Mouse (Mus musculus): ENCODE data around the gene Dnase2a. TPM values are rescaled to one million over a fixed set of nuclear protein-coding genes. Genes with fewer than 3 reads are reported as not detected.

The Dnase2a gene
- polyA plus RNA-seq, 1 experiment from 2014 or later: 14.4 TPM

GRCm38 (mm10) chr8:84912391-84912790 lies 4.0 kb downstream of the Dnase2a start:
- WGBS: 27% methylated on average over 27 of the region's 27 CpGs
- peak overlapping the region; percentile 0; the same call in 1 of the 2 replicates for H3K9ac ChIP-seq (ENCODE audit: low read length)
- H3K27me3 ChIP-seq (ENCODE audit: control insufficient read depth, insufficient read depth, low read length): peaks cover 21% of the 10 kb centered on the region

GRCm38 (mm10) chr8:84912895-84913501 lies 4.6 kb downstream of the Dnase2a start:
- 1% methylated on average over 55 of the region's 55 CpGs for WGBS
- Histone ChIP-seq H3K9me3 (replicated peaks; ENCODE audit: control insufficient read depth, low read length) (0 out of 2 replicates have a peak, but pooled peaks cover 6% of the 10 kb centered on the region), H3K9ac (ENCODE audit: low read length) (peak overlapping the region; percentile 66), H3K4me2 (ENCODE audit: low read depth, low read length) (peak overlapping the region; percentile 79), H3K4me1 (ENCODE audit: control insufficient read depth, insufficient read depth, low read length) (peaks cover 11% of the 10 kb centered on the region), H3K36me3 (ENCODE audit: control insufficient read depth, insufficient read depth, low read length) (no peaks in the 10 kb centered on the region; the same call in 1 of the 2 replicates), H3K27me3 (ENCODE audit: control insufficient read depth, insufficient read depth, low read length) (peaks cover 21% of the 10 kb centered on the region), H3K4me3 (replicated peaks; ENCODE audit: low read length) (peak overlapping the region; percentile 53), H3K27ac (ENCODE audit: low read length) (peak overlapping the region; percentile 14; the same call in 1 of the 2 replicates)
- ATAC-seq (ENCODE audit: insufficient read depth, low FRiP score): peak; percentile 70

More at GRCm38 (mm10) chr8:84912391-84912790, 4.0 kb downstream of the Dnase2a start:
- peaks cover 11% of the 10 kb centered on the region for H3K4me1 ChIP-seq (ENCODE audit: control insufficient read depth, insufficient read depth, low read length)
- no peaks in the 10 kb centered on the region; the same call in 1 of the 2 replicates for H3K36me3 ChIP-seq (ENCODE audit: control insufficient read depth, insufficient read depth, low read length)
- no peak for ATAC-seq (ENCODE audit: insufficient read depth, low FRiP score)
- H3K27ac ChIP-seq (ENCODE audit: low read length): no peak overlapping the region
- H3K9me3 ChIP-seq (replicated peaks; ENCODE audit: control insufficient read depth, low read length): 0 out of 2 replicates have a peak, but pooled peaks cover 6% of the 10 kb centered on the region
- H3K4me3 ChIP-seq (replicated peaks; ENCODE audit: low read length): peak overlapping the region; percentile 53; the same call in 1 of the 2 replicates
- peak overlapping the region; percentile 79 for H3K4me2 ChIP-seq (ENCODE audit: low read depth, low read length)

GRCm38 (mm10) chr8:84913502-84913900 lies 5.1 kb downstream of the Dnase2a start:
- no peak for ATAC-seq (ENCODE audit: insufficient read depth, low FRiP score)

GRCm38 (mm10) chr8:84913960-84914359 lies 5.6 kb downstream of the Dnase2a start:
- H3K27me3 ChIP-seq (ENCODE audit: control insufficient read depth, insufficient read depth, low read length): peaks cover 25% of the 10 kb centered on the region
- peaks cover 8% of the 10 kb centered on the region for H3K4me1 ChIP-seq (ENCODE audit: control insufficient read depth, insufficient read depth, low read length)
- H3K9ac ChIP-seq (ENCODE audit: low read length): no peak overlapping the region
- no peak for ATAC-seq (ENCODE audit: insufficient read depth, low FRiP score)
- H3K4me3 ChIP-seq (replicated peaks; ENCODE audit: low read length): peak overlapping the region; percentile 53; the same call in 1 of the 2 replicates
- WGBS: 23% methylated on average over 4 of the region's 4 CpGs
- no peaks in the 10 kb centered on the region; the same call in 1 of the 2 replicates for H3K36me3 ChIP-seq (ENCODE audit: control insufficient read depth, insufficient read depth, low read length)
- H3K4me2 ChIP-seq (ENCODE audit: low read depth, low read length): peak overlapping the region; percentile 79
- 0 out of 2 replicates have a peak, but pooled peaks cover 6% of the 10 kb centered on the region for H3K9me3 ChIP-seq (replicated peaks; ENCODE audit: control insufficient read depth, low read length)
- no peak overlapping the region for H3K27ac ChIP-seq (ENCODE audit: low read length)

More at GRCm38 (mm10) chr8:84913502-84913900, 5.1 kb downstream of the Dnase2a start:
- Histone ChIP-seq H3K9ac (ENCODE audit: low read length) (peak overlapping the region; percentile 66), H3K27me3 (ENCODE audit: control insufficient read depth, insufficient read depth, low read length) (peaks cover 23% of the 10 kb centered on the region), H3K36me3 (ENCODE audit: control insufficient read depth, insufficient read depth, low read length) (no peaks in the 10 kb centered on the region; the same call in 1 of the 2 replicates), H3K4me3 (replicated peaks; ENCODE audit: low read length) (peak overlapping the region; percentile 53), H3K4me2 (ENCODE audit: low read depth, low read length) (peak overlapping the region; percentile 79), H3K27ac (ENCODE audit: low read length) (peak overlapping the region; percentile 14; the same call in 1 of the 2 replicates), H3K4me1 (ENCODE audit: control insufficient read depth, insufficient read depth, low read length) (peaks cover 11% of the 10 kb centered on the region), H3K9me3 (replicated peaks; ENCODE audit: control insufficient read depth, low read length) (0 out of 2 replicates have a peak, but pooled peaks cover 6% of the 10 kb centered on the region)
- WGBS: 8% methylated on average over 9 of the region's 9 CpGs

- Histone ChIP-seq H3K4me2 (ENCODE audit: low read depth, low read length) (no peak overlapping the region), H3K27ac (ENCODE audit: low read length) (no peak overlapping the region), H3K4me3 (replicated peaks; ENCODE audit: low read length) (no peak overlapping the region), H3K27me3 (ENCODE audit: control insufficient read depth, insufficient read depth, low read length) (peaks cover 25% of the 10 kb centered on the region), H3K36me3 (ENCODE audit: control insufficient read depth, insufficient read depth, low read length) (no peaks in the 10 kb centered on the region; the same call in 1 of the 2 replicates), H3K9me3 (replicated peaks; ENCODE audit: control insufficient read depth, low read length) (0 out of 2 replicates have a peak, but pooled peaks cover 6% of the 10 kb centered on the region), H3K9ac (ENCODE audit: low read length) (no peak overlapping the region), H3K4me1 (ENCODE audit: control insufficient read depth, insufficient read depth, low read length) (peaks cover 3% of the 10 kb centered on the region; the same call in 1 of the 2 replicates)
- WGBS: 86% methylated on average over 8 of the region's 8 CpGs
- no peak for ATAC-seq (ENCODE audit: insufficient read depth, low FRiP score)
Observed at GRCm38 (mm10) chr8:84915269-84915668, 6.9 kb downstream of the Dnase2a start.

DNA sequence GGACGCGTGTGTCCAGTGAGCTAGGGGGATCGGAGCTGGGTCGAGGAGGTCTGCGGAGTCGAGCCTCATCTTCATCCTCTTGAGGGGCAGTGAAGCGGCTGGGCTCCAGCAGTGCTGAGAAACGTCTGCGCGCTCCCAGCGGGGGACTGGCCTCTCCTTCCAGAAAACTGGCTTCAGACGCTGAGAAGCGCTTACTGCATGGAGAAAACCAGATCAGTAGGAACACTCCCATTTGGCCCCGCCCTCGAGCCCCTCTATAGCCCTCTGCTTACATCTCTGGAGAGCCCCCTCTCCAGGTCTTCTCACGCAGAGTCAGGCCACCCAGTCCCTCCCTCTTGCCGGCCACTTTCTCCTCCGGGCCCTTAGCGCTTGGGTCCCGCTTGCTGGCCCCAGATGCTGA lies 9.4 kb downstream of the Dnase2a start:
- ATAC-seq (ENCODE audit: insufficient read depth, low FRiP score): no peak
- Histone ChIP-seq H3K9ac (ENCODE audit: low read length) (no peak overlapping the region), H3K4me2 (ENCODE audit: low read depth, low read length) (no peak overlapping the region), H3K4me1 (ENCODE audit: control insufficient read depth, insufficient read depth, low read length) (peaks cover 2% of the 10 kb centered on the region; the same call in 1 of the 2 replicates), H3K4me3 (replicated peaks; ENCODE audit: low read length) (no peak overlapping the region), H3K27me3 (ENCODE audit: control insufficient read depth, insufficient read depth, low read length) (peaks cover 10% of the 10 kb centered on the region), H3K9me3 (replicated peaks; ENCODE audit: control insufficient read depth, low read length) (0 out of 2 replicates have a peak, but pooled peaks cover 6% of the 10 kb centered on the region), H3K36me3 (ENCODE audit: control insufficient read depth, insufficient read depth, low read length) (no peaks in the 10 kb centered on the region; the same call in 1 of the 2 replicates), H3K27ac (ENCODE audit: low read length) (no peak overlapping the region)
- WGBS: 47% methylated on average over 20 of the region's 20 CpGs

- 90% methylated on average over 15 of the region's 15 CpGs for WGBS
- no peak overlapping the region for H3K9ac ChIP-seq (ENCODE audit: low read length)
- H3K27me3 ChIP-seq (ENCODE audit: control insufficient read depth, insufficient read depth, low read length): peaks cover 4% of the 10 kb centered on the region; the same call in 1 of the 2 replicates
Observed at GRCm38 (mm10) chr8:84918646-84919045, 10.3 kb downstream of the Dnase2a start.

GRCm38 (mm10) chr8:84921596-84921995 lies 13.2 kb downstream of the Dnase2a start:
- H3K27me3 ChIP-seq (ENCODE audit: control insufficient read depth, insufficient read depth, low read length): peaks cover 4% of the 10 kb centered on the region; the same call in 1 of the 2 replicates
- no peak overlapping the region for H3K27ac ChIP-seq (ENCODE audit: low read length)
- WGBS: 75% methylated on average over 2 of the region's 2 CpGs
- no peak overlapping the region for H3K9ac ChIP-seq (ENCODE audit: low read length)
- H3K4me1 ChIP-seq (ENCODE audit: control insufficient read depth, insufficient read depth, low read length): no peaks in the 10 kb centered on the region
- no peak overlapping the region for H3K4me2 ChIP-seq (ENCODE audit: low read depth, low read length)
- ATAC-seq (ENCODE audit: insufficient read depth, low FRiP score): no peak
- no peaks in the 10 kb centered on the region for H3K9me3 ChIP-seq (replicated peaks; ENCODE audit: control insufficient read depth, low read length)
- H3K4me3 ChIP-seq (replicated peaks; ENCODE audit: low read length): no peak overlapping the region
- H3K36me3 ChIP-seq (ENCODE audit: control insufficient read depth, insufficient read depth, low read length): no peaks in the 10 kb centered on the region

More at GRCm38 (mm10) chr8:84918646-84919045, 10.3 kb downstream of the Dnase2a start:
- no peaks in the 10 kb centered on the region; the same call in 1 of the 2 replicates for H3K36me3 ChIP-seq (ENCODE audit: control insufficient read depth, insufficient read depth, low read length)
- H3K4me3 ChIP-seq (replicated peaks; ENCODE audit: low read length): no peak overlapping the region
- no peak overlapping the region for H3K27ac ChIP-seq (ENCODE audit: low read length)
- H3K9me3 ChIP-seq (replicated peaks; ENCODE audit: control insufficient read depth, low read length): 0 out of 2 replicates have a peak, but pooled peaks cover 6% of the 10 kb centered on the region
- no peak for ATAC-seq (ENCODE audit: insufficient read depth, low FRiP score)
- no peak overlapping the region for H3K4me2 ChIP-seq (ENCODE audit: low read depth, low read length)
- no peaks in the 10 kb centered on the region for H3K4me1 ChIP-seq (ENCODE audit: control insufficient read depth, insufficient read depth, low read length)

DNA sequence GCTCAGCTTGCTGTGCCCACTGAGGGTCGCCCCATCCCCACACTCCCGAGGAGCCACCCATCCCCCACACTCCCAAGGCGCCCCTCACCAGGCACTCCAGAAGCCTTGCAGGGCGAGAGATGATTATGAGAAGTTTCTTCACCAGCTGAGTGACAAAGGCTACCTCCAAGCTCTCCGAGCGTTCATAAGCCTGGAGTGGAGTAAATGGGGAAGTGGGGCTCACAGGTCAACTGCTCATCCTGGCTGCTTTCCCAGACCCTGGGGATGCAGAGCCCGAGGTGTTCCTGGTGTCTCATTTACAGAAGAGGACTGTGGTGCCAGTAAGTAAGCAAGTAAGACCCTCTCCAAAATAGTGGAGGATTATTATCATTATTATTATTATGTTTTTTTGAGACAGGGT lies 17.2 kb downstream of the Dnase2a start:
- Histone ChIP-seq H3K36me3 (ENCODE audit: control insufficient read depth, insufficient read depth, low read length) (no peaks in the 10 kb centered on the region), H3K27me3 (ENCODE audit: control insufficient read depth, insufficient read depth, low read length) (peaks cover 16% of the 10 kb centered on the region; the same call in 1 of the 2 replicates), H3K4me3 (replicated peaks; ENCODE audit: low read length) (no peak overlapping the region), H3K4me2 (ENCODE audit: low read depth, low read length) (no peak overlapping the region), H3K9ac (ENCODE audit: low read length) (no peak overlapping the region), H3K9me3 (replicated peaks; ENCODE audit: control insufficient read depth, low read length) (no peaks in the 10 kb centered on the region), H3K4me1 (ENCODE audit: control insufficient read depth, insufficient read depth, low read length) (0 out of 2 replicates have a peak, but pooled peaks cover 3% of the 10 kb centered on the region), H3K27ac (ENCODE audit: low read length) (no peak overlapping the region)
- 71% methylated on average over 7 of the region's 7 CpGs for WGBS
- ATAC-seq (ENCODE audit: insufficient read depth, low FRiP score): no peak

Measured in stomach, embryonic 16.5 days (tissue).